Mouse (Mus musculus) limb, embryonic 10.5 days (tissue): ENCODE measurements around the gene Elavl2. TPM values are rescaled to one million over a fixed set of nuclear protein-coding genes. Genes with fewer than 3 reads are reported as not detected.

Source experiments
- DNase-seq: peaks from one replicate; pipeline ENCODE4 v3.0.0-alpha.2; 2017; ENCODE audit warnings: low spot score
- H3K27ac ChIP-seq: fragments of 300-500 bp; sonication (generic); 2 replicates; pipeline ENCODE4 v1.5.1; 2016; ENCODE audit warnings: mild to moderate bottlenecking
- H3K27me3 ChIP-seq: fragments of 300-500 bp; sonication (generic); 2 replicates; pipeline ENCODE4 v1.6.1; 2016; ENCODE audit warnings: low read depth, mild to moderate bottlenecking; ENCODE audit not compliant: poor library complexity, severe bottlenecking
- H3K36me3 ChIP-seq: fragments of 300-500 bp; sonication (generic); 2 replicates; pipeline ENCODE4 v1.6.1; 2016; ENCODE audit warnings: mild to moderate bottlenecking, moderate library complexity
- H3K4me1 ChIP-seq: fragments of 300-500 bp; sonication (generic); 2 replicates; pipeline ENCODE4 v1.6.1; 2016
- H3K4me3 ChIP-seq: fragments of 300-500 bp; sonication (generic); 2 replicates; pipeline ENCODE4 v1.5.1; 2016; ENCODE audit warnings: mild to moderate bottlenecking, moderate library complexity
- H3K9me3 ChIP-seq: fragments of 300-500 bp; sonication (generic); replicated peaks from 2 replicates; pipeline ENCODE4 v1.6.1; 2016; ENCODE audit warnings: mild to moderate bottlenecking
- WGBS: fragments of 180-500 bp; shearing (Covaris S2); methylation state at CpG from one replicate; pipeline ENCODE4 v1.1.7; 2016; 5-methylcytosine and 5-hydroxymethylcytosine counted together
- polyA plus RNA-seq: library from polyadenylated mRNA; unstranded; fragments of >200 nt; fragmentation: Nextera tagmentation; extraction: Ambion mirVana; gene quantifications from 2 replicates; pipeline ENCODE4 v1.2.1, GENCODE M21; 2016

Elavl2 gene
- polyA plus RNA-seq, 1 experiment from 2014 or later, result 3.9 TPM

GRCm38 (mm10) chr4:91374571-91375371 lies 25.8 kb downstream of the Elavl2 start:
- H3K4me1 ChIP-seq, result peaks cover 28% of the 10 kb centered on the region
- H3K4me3 ChIP-seq, result peak overlapping the region; percentile 54
- peak; percentile 76 for DNase-seq
- no peak overlapping the region for H3K27ac ChIP-seq
- no peaks in the 10 kb centered on the region for H3K36me3 ChIP-seq
- H3K9me3 ChIP-seq, result no peaks in the 10 kb centered on the region
- H3K27me3 ChIP-seq, result peaks cover 62% of the 10 kb centered on the region
- under 1% methylated on average over 46 of the region's 46 CpGs for WGBS

GRCm38 (mm10) chr4:91372844-91373243 lies 27.7 kb downstream of the Elavl2 start:
- no peak for DNase-seq
- H3K4me1 ChIP-seq, result peaks cover 28% of the 10 kb centered on the region
- peaks cover 71% of the 10 kb centered on the region for H3K27me3 ChIP-seq
- H3K27ac ChIP-seq, result no peak overlapping the region
- WGBS, result 6% methylated on average over 13 of the region's 13 CpGs
- no peak overlapping the region for H3K4me3 ChIP-seq
- no peaks in the 10 kb centered on the region for H3K36me3 ChIP-seq
- no peaks in the 10 kb centered on the region for H3K9me3 ChIP-seq

GRCm38 (mm10) chr4:91371819-91372215 lies 28.8 kb downstream of the Elavl2 start:
- peak; percentile 81 for DNase-seq
- H3K4me3 ChIP-seq, result peak overlapping the region; percentile 73
- H3K27ac ChIP-seq, result peak overlapping the region; percentile 75
- H3K9me3 ChIP-seq, result no peaks in the 10 kb centered on the region
- H3K36me3 ChIP-seq, result no peaks in the 10 kb centered on the region
- peaks cover 28% of the 10 kb centered on the region for H3K4me1 ChIP-seq
- WGBS, result 1% methylated on average over 44 of the region's 44 CpGs
- H3K27me3 ChIP-seq, result peaks cover 71% of the 10 kb centered on the region

GRCm38 (mm10) chr4:91371131-91371818 lies 29.3 kb downstream of the Elavl2 start:
- Histone ChIP-seq H3K27me3 (peaks cover 71% of the 10 kb centered on the region), H3K36me3 (no peaks in the 10 kb centered on the region), H3K4me1 (peaks cover 28% of the 10 kb centered on the region), H3K4me3 (peak overlapping the region; percentile 73), H3K27ac (peak overlapping the region; percentile 75), H3K9me3 (no peaks in the 10 kb centered on the region)
- DNase-seq, result peak; percentile 49
- WGBS, result under 1% methylated on average over 82 of the region's 82 CpGs

- Histone ChIP-seq H3K27me3 (peaks cover 18% of the 10 kb centered on the region), H3K4me3 (no peak overlapping the region), H3K9me3 (no peaks in the 10 kb centered on the region), H3K27ac (no peak overlapping the region), H3K36me3 (no peaks in the 10 kb centered on the region), H3K4me1 (no peaks in the 10 kb centered on the region)
- no peak for DNase-seq
- 87% methylated on average over 12 of the region's 12 CpGs for WGBS
Measured at GRCm38 (mm10) chr4:91365276-91365675, 35.3 kb downstream of the Elavl2 start.

GRCm38 (mm10) chr4:91363963-91364362 lies 36.6 kb downstream of the Elavl2 start:
- no peak overlapping the region for H3K27ac ChIP-seq

GRCm38 (mm10) chr4:91362520-91362919 lies 38.1 kb downstream of the Elavl2 start:
- Histone ChIP-seq H3K27ac (no peak overlapping the region), H3K4me1 (no peaks in the 10 kb centered on the region), H3K9me3 (no peaks in the 10 kb centered on the region), H3K4me3 (no peak overlapping the region), H3K27me3 (peaks cover 3% of the 10 kb centered on the region; the same call in 1 of the 2 replicates), H3K36me3 (no peaks in the 10 kb centered on the region)
- WGBS, result 67% methylated on average over 5 of the region's 5 CpGs
- DNase-seq, result no peak

More at GRCm38 (mm10) chr4:91363963-91364362, 36.6 kb downstream of the Elavl2 start:
- DNase-seq, result no peak
- Histone ChIP-seq H3K9me3 (no peaks in the 10 kb centered on the region), H3K4me1 (no peaks in the 10 kb centered on the region), H3K4me3 (no peak overlapping the region), H3K27me3 (peaks cover 8% of the 10 kb centered on the region), H3K36me3 (no peaks in the 10 kb centered on the region)
- 77% methylated on average over 4 of the region's 4 CpGs for WGBS

GRCm38 (mm10) chr4:91353138-91353537 lies 47.4 kb downstream of the Elavl2 start:
- Histone ChIP-seq H3K9me3 (no peaks in the 10 kb centered on the region), H3K4me3 (no peak overlapping the region), H3K27ac (no peak overlapping the region), H3K36me3 (no peaks in the 10 kb centered on the region), H3K4me1 (peaks cover 4% of the 10 kb centered on the region; the same call in 1 of the 2 replicates), H3K27me3 (no peaks in the 10 kb centered on the region)
- WGBS, result 57% methylated on average over 9 of the region's 9 CpGs
- DNase-seq, result no peak

- Histone ChIP-seq H3K9me3 (no peaks in the 10 kb centered on the region), H3K36me3 (no peaks in the 10 kb centered on the region), H3K4me3 (no peak overlapping the region), H3K27me3 (no peaks in the 10 kb centered on the region), H3K27ac (no peak overlapping the region), H3K4me1 (peaks cover 4% of the 10 kb centered on the region; the same call in 1 of the 2 replicates)
- DNase-seq, result no peak
- 86% methylated on average over 5 of the region's 5 CpGs for WGBS
Measured at GRCm38 (mm10) chr4:91349579-91349978, 51.0 kb downstream of the Elavl2 start.

- Histone ChIP-seq H3K27me3 (no peaks in the 10 kb centered on the region), H3K4me3 (no peak overlapping the region), H3K36me3 (no peaks in the 10 kb centered on the region), H3K4me1 (no peaks in the 10 kb centered on the region), H3K27ac (no peak overlapping the region), H3K9me3 (no peaks in the 10 kb centered on the region)
- 92% methylated on average over 4 of the region's 4 CpGs for WGBS
- DNase-seq, result no peak
Measured at GRCm38 (mm10) chr4:91334177-91334576, 66.4 kb downstream of the Elavl2 start.

GRCm38 (mm10) chr4:91310801-91311200 lies 89.8 kb downstream of the Elavl2 start:
- H3K27ac ChIP-seq, result no peak overlapping the region
- H3K27me3 ChIP-seq, result no peaks in the 10 kb centered on the region
- no peaks in the 10 kb centered on the region for H3K36me3 ChIP-seq
- 97% methylated on average over 1 of the region's 1 CpGs for WGBS
- no peaks in the 10 kb centered on the region for H3K4me1 ChIP-seq
- H3K4me3 ChIP-seq, result no peak overlapping the region
- no peaks in the 10 kb centered on the region for H3K9me3 ChIP-seq
- DNase-seq, result no peak

- DNase-seq, result no peak
- Histone ChIP-seq H3K9me3 (no peaks in the 10 kb centered on the region), H3K4me3 (no peak overlapping the region), H3K27me3 (no peaks in the 10 kb centered on the region), H3K27ac (no peak overlapping the region), H3K4me1 (peaks cover 7% of the 10 kb centered on the region; the same call in 1 of the 2 replicates), H3K36me3 (no peaks in the 10 kb centered on the region)
Measured at GRCm38 (mm10) chr4:91297706-91298105, 102.9 kb downstream of the Elavl2 start.

GRCm38 (mm10) chr4:91295317-91295716 lies 105.3 kb downstream of the Elavl2 start:
- Histone ChIP-seq H3K27me3 (no peaks in the 10 kb centered on the region), H3K36me3 (no peaks in the 10 kb centered on the region), H3K4me1 (peaks cover 14% of the 10 kb centered on the region), H3K27ac (no peak overlapping the region), H3K4me3 (no peak overlapping the region), H3K9me3 (no peaks in the 10 kb centered on the region)
- WGBS, result 78% methylated on average over 4 of the region's 4 CpGs
- no peak for DNase-seq
